Mouse (Mus musculus): ENCODE results near the gene Cds2.

DNA sequence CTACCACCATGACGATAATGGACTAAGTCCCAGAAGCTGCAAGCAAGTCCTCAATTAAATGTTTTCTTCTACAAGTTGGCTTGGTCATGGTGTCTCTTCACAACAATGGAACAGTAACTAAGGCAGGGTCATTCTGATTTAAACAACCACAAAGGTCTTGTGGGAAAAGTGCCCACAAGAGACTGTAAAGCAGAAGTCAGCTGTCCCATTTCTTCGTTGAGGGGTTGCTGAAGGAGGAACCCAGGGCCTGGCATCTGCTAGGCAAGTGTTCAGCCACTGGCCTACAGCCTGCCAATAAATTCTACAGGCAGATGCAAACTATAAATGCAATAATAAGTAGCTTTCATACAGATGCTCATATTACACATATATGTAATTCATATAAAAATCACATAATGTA, 74.3 kb downstream of the Cds2 start:
- no peak for TF ChIP-seq POLR2A (IDR thresholded peaks at IDR 0.05; ENCODE audit: borderline replicate concordance, extremely low read depth, low read depth, low read length)
- no peak for TF ChIP-seq CTCF (IDR thresholded peaks at IDR 0.05; ENCODE audit: insufficient read depth, low read length)
